Comparison of ENCODE assay signal across 19 mouse cellular contexts in genomic region chr13:11532014-11532890, GRCm38 (mm10).
DNase-seq lines count a peak whose midpoint lies in the region; ATAC-seq and TF ChIP-seq lines count a peak whose summit lies in the region.
"Had no signal": no experiment of that assay in that cellular context is flagged by ENCODE, and none has a peak within 500 bp of the region (broad histone marks: within the 10 kb centered on the region; RNA-seq: fewer than 3 reads in every experiment).

No protein-coding gene starts in this region.

- no peaks in the 10 kb centered on the region for H3K27me3 ChIP-seq in kidney, adult 2 months (replicated peaks; ENCODE audit: control insufficient read depth, insufficient read depth, low read length)
- no peaks in the 10 kb centered on the region for H3K27me3 ChIP-seq in intestine, embryonic 15.5 days (replicated peaks)
- no peaks in the 10 kb centered on the region for H3K27me3 ChIP-seq in stomach, embryonic 15.5 days (replicated peaks)
- H3K27me3 ChIP-seq in hindbrain, embryonic 12.5 days: no peaks in the 10 kb centered on the region
- H3K27me3 ChIP-seq: embryonic facial prominence, embryonic 13.5 days; forebrain, embryonic 12.5 days; heart, embryonic 13.5 days; Patski had no signal

- no peak for TF ChIP-seq CTCF in kidney, adult 2 months (conservative IDR thresholded peaks at IDR 0.05; ENCODE audit: insufficient read depth, insufficient read length, low read depth, low read length)

- no peaks in the 10 kb centered on the region for H3K4me1 ChIP-seq in kidney, adult 2 months (ENCODE audit: control insufficient read depth, insufficient read depth, low read length)
- no peaks in the 10 kb centered on the region for H3K4me1 ChIP-seq in intestine, embryonic 15.5 days (replicated peaks)
- H3K4me1 ChIP-seq in stomach, embryonic 15.5 days: no peaks in the 10 kb centered on the region
- no peaks in the 10 kb centered on the region for H3K4me1 ChIP-seq in hindbrain, embryonic 12.5 days
- H3K4me1 ChIP-seq: embryonic facial prominence, embryonic 13.5 days; forebrain, embryonic 12.5 days; heart, embryonic 13.5 days had no signal

- no peak for TF ChIP-seq POLR2A in kidney, adult 2 months (IDR thresholded peaks at IDR 0.05; ENCODE audit: low read depth, low read length)

- ATAC-seq in intestine, embryonic 15.5 days: peak; percentile 88
- ATAC-seq in stomach, embryonic 15.5 days (ENCODE audit: insufficient read depth, low FRiP score, low read depth): peak; percentile 57; the same call in 1 of the 2 replicates
- ATAC-seq in hindbrain, embryonic 12.5 days (ENCODE audit: low FRiP score): no peak
- ATAC-seq: activated CD4-positive, CD25-positive, alpha-beta regulatory T cell, adult 4 months; forebrain, postnatal 0 days; Patski had no signal

- H3K4me3 ChIP-seq in kidney, adult 2 months (ENCODE audit: insufficient read depth, low read depth, low read length): no peak overlapping the region
- no peak overlapping the region for H3K4me3 ChIP-seq in intestine, embryonic 15.5 days (replicated peaks)
- no peak overlapping the region for H3K4me3 ChIP-seq in stomach, embryonic 15.5 days (replicated peaks)
- no peak overlapping the region for H3K4me3 ChIP-seq in hindbrain, embryonic 12.5 days
- H3K4me3 ChIP-seq: embryonic facial prominence, embryonic 13.5 days; forebrain, embryonic 12.5 days; heart, embryonic 13.5 days had no signal

- H3K36me3 ChIP-seq in kidney, adult 2 months (ENCODE audit: control insufficient read depth, insufficient read depth, low read length): no peaks in the 10 kb centered on the region
- H3K36me3 ChIP-seq in intestine, embryonic 15.5 days: no peaks in the 10 kb centered on the region
- no peaks in the 10 kb centered on the region for H3K36me3 ChIP-seq in stomach, embryonic 15.5 days
- no peaks in the 10 kb centered on the region for H3K36me3 ChIP-seq in hindbrain, embryonic 12.5 days
- H3K36me3 ChIP-seq: embryonic facial prominence, embryonic 13.5 days; forebrain, embryonic 12.5 days; heart, embryonic 13.5 days had no signal

- DNase-seq in kidney, adult 2 months: peak; percentile 4
- no peak for DNase-seq in kidney, adult 18-20 months
- DNase-seq in right cerebral cortex, postnatal 14 days: no peak
- no peak for DNase-seq in retina, postnatal 1 day
- DNase-seq: adrenal gland, postnatal 14 days; cerebellum, adult 11-12 months; cerebellum, adult 9-10 months; cerebellum, postnatal 36 days; forebrain, postnatal 0 days; gastrocnemius, postnatal 14 days; heart, postnatal 36 days had no signal

- H3K9me3 ChIP-seq in intestine, embryonic 15.5 days: no peaks in the 10 kb centered on the region
- no peaks in the 10 kb centered on the region for H3K9me3 ChIP-seq in stomach, embryonic 15.5 days
- no peaks in the 10 kb centered on the region for H3K9me3 ChIP-seq in hindbrain, embryonic 12.5 days (replicated peaks)
- H3K9me3 ChIP-seq: embryonic facial prominence, embryonic 13.5 days; forebrain, embryonic 12.5 days; heart, embryonic 13.5 days had no signal

- no peak overlapping the region for H3K9ac ChIP-seq in intestine, embryonic 15.5 days
- H3K9ac ChIP-seq in stomach, embryonic 15.5 days: no peak overlapping the region
- H3K9ac ChIP-seq in hindbrain, embryonic 12.5 days: no peak overlapping the region
- H3K9ac ChIP-seq: embryonic facial prominence, embryonic 13.5 days; forebrain, embryonic 12.5 days; forebrain, postnatal 0 days; heart, embryonic 13.5 days had no signal

- 89% methylated on average over 7 of the region's 7 CpGs for WGBS in kidney, adult 2 months
- WGBS in intestine, embryonic 15.5 days: 46% methylated on average over 7 of the region's 7 CpGs
- WGBS in stomach, embryonic 15.5 days: 47% methylated on average over 7 of the region's 7 CpGs
- WGBS in hindbrain, embryonic 12.5 days: 90% methylated on average over 7 of the region's 7 CpGs

- no peak overlapping the region for H3K4me2 ChIP-seq in intestine, embryonic 15.5 days (replicated peaks)
- no peak overlapping the region for H3K4me2 ChIP-seq in stomach, embryonic 15.5 days
- H3K4me2 ChIP-seq in hindbrain, embryonic 12.5 days (replicated peaks): no peak overlapping the region
- H3K4me2 ChIP-seq: embryonic facial prominence, embryonic 13.5 days; forebrain, embryonic 12.5 days; heart, embryonic 13.5 days had no signal

- H3K27ac ChIP-seq in kidney, adult 2 months (ENCODE audit: insufficient read depth, low read depth, low read length): no peak overlapping the region
- H3K27ac ChIP-seq in intestine, embryonic 15.5 days: 0 out of 2 replicates have a peak overlapping the region, but pooled peaks have one; percentile 11
- 0 out of 2 replicates have a peak overlapping the region, but pooled peaks have one; percentile 35 for H3K27ac ChIP-seq in stomach, embryonic 15.5 days
- no peak overlapping the region for H3K27ac ChIP-seq in hindbrain, embryonic 12.5 days
- H3K27ac ChIP-seq: embryonic facial prominence, embryonic 13.5 days; forebrain, embryonic 12.5 days; heart, embryonic 13.5 days had no signal

Comparison
In these comparisons a context has a peak if more than half of its experiments do, and no peak if none do; other contexts are left out.
1. H3K27ac ChIP-seq: peak in intestine, embryonic 15.5 days (single experiment) and stomach, embryonic 15.5 days (single experiment); none in kidney, adult 2 months (single experiment) and hindbrain, embryonic 12.5 days (single experiment).